Mouse (Mus musculus): ENCODE results near the gene D930007J09Rik. TPM values are rescaled to one million over a fixed set of nuclear protein-coding genes. Genes with fewer than 3 reads are reported as not detected.

The D930007J09Rik gene
- polyA plus RNA-seq (2017; shearing (Covaris generic)): not detected

GRCm38 (mm10) chr13:32802259-32803081 lies at the start of gene D930007J09Rik:
Gene D930007J09Rik, minus strand, starts transcription at chr13:32802849.

GRCm38 (mm10) chr13:32850668-32851404 lies 48.2 kb upstream of the D930007J09Rik start, which contains the start of gene Serpinb1a:
Gene Serpinb1a, minus strand, starts transcription at chr13:32851185.

GRCm38 (mm10) chr13:32801693-32802221 lies 892 bp downstream of the D930007J09Rik start, which contains the start of gene Wrnip1:
Gene Wrnip1, plus strand, starts transcription at chr13:32802038.

GRCm38 (mm10) chr13:32783816-32784215 lies 18.8 kb downstream of the D930007J09Rik start, which contains the start of gene Mylk4:
Gene Mylk4, minus strand, starts transcription at chr13:32783954.

Other genes starting within 250 kb of the D930007J09Rik start
- not detected for gene Mylk4, start 18.9 kb downstream of the D930007J09Rik start, polyA plus RNA-seq (2017; shearing (Covaris generic))
- gene Wrnip1, start 811 bp downstream of the D930007J09Rik start, polyA plus RNA-seq (2017; shearing (Covaris generic)): 66.9 TPM
- 20.0 TPM for gene Serpinb1a, start 48.3 kb upstream of the D930007J09Rik start, polyA plus RNA-seq (2017; shearing (Covaris generic))
- gene Serpinb1c, start 95.4 kb upstream of the D930007J09Rik start, polyA plus RNA-seq (2017; shearing (Covaris generic)): not detected
- 70.7 TPM for gene Serpinb6b, start 162.4 kb upstream of the D930007J09Rik start, polyA plus RNA-seq (2017; shearing (Covaris generic))
- 145 TPM for gene Serpinb9, start 200.4 kb upstream of the D930007J09Rik start, polyA plus RNA-seq (2017; shearing (Covaris generic))
- 0.21 TPM for gene Serpinb9b, start 224.6 kb upstream of the D930007J09Rik start, polyA plus RNA-seq (2017; shearing (Covaris generic))